Mouse (Mus musculus) forebrain, embryonic 10.5 days (tissue): ENCODE measurements at regions not wholly inside any gene's neighbourhood (a gene's known extent, or its start where the extent isn't known, plus 50 kb on each side); places are given as distances from the start of the nearest gene placed in this dataset.

Experiments used
- DNase-seq: peaks from one replicate; pipeline ENCODE4 v3.0.0-alpha.2; 2017; ENCODE audit warnings: low spot score; ENCODE audit errors: extremely low spot score
- H3K27ac ChIP-seq: fragments of 300-500 bp; sonication (generic); 2 replicates; pipeline ENCODE4 v1.5.1; 2016; ENCODE audit warnings: mild to moderate bottlenecking
- H3K27me3 ChIP-seq: fragments of 300-500 bp; sonication (generic); 2 replicates; pipeline ENCODE4 v1.6.1; 2016; ENCODE audit warnings: mild to moderate bottlenecking; ENCODE audit not compliant: poor library complexity, severe bottlenecking
- H3K36me3 ChIP-seq: fragments of 300-500 bp; sonication (generic); replicated peaks from 2 replicates; pipeline ENCODE4 v1.6.1; 2016; ENCODE audit warnings: mild to moderate bottlenecking, moderate library complexity
- H3K4me1 ChIP-seq: fragments of 300-500 bp; sonication (generic); 2 replicates; pipeline ENCODE4 v1.6.1; 2016
- H3K4me3 ChIP-seq: fragments of 300-500 bp; sonication (generic); 2 replicates; pipeline ENCODE4 v1.5.1; 2016; ENCODE audit warnings: mild to moderate bottlenecking, moderate library complexity
- H3K9me3 ChIP-seq: fragments of 300-500 bp; sonication (generic); 2 replicates; pipeline ENCODE4 v1.6.1; 2016; ENCODE audit warnings: mild to moderate bottlenecking, moderate library complexity
- WGBS: fragments of 180-500 bp; shearing (Covaris S2); methylation state at CpG from one replicate; pipeline ENCODE4 v1.1.7; 2016; 5-methylcytosine and 5-hydroxymethylcytosine counted together

DNA sequence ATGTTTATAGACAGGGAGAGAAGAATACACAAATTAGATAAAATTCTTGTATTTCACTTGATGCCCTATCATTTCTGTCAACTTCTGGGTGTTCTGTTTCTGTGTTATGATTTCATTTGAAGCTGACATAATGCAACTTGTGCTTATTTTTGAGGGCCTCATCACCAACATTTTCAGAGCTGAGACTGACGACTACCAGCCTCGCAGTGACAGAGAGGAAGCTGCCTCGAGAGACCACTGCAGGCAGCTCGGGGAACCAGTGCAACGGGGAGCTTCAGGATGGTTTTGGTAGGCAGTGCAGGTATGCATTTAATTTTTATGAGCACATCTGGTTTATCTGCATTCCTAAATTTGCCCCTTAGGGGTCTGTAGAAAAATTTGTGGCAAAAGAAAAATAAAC lies 669.1 kb upstream of the Pou3f3 start:
- 0 out of 2 replicates have a peak, but pooled peaks cover 5% of the 10 kb centered on the region for H3K9me3 ChIP-seq
- H3K4me3 ChIP-seq = no peak overlapping the region
- DNase-seq = no peak
- no peak overlapping the region for H3K27ac ChIP-seq
- no peaks in the 10 kb centered on the region for H3K4me1 ChIP-seq
- 73% methylated on average over 5 of the region's 5 CpGs for WGBS
- H3K27me3 ChIP-seq = no peaks in the 10 kb centered on the region
- no peaks in the 10 kb centered on the region for H3K36me3 ChIP-seq

DNA sequence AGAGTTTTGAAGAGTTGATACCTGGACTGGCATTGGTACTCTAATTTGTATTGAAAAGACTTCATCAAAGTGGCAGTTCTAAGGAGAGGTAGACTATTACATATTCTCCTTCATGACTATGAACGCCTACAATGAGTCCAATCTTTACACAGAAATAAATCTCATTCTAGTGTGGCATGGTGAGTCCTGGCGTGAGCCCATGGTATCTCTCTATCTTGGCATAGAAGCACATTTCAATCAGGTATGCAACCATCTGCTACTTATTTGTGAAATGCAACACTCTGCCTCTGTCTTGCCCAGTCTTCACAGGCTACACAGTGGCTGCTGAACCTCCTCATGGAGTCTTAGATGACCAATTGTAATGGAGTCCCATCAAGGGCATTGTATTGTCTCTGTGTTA lies 661.8 kb upstream of the Pou3f3 start:
- Histone ChIP-seq H3K9me3 (no peaks in the 10 kb centered on the region), H3K36me3 (no peaks in the 10 kb centered on the region), H3K4me3 (no peak overlapping the region), H3K27ac (no peak overlapping the region), H3K4me1 (no peaks in the 10 kb centered on the region), H3K27me3 (no peaks in the 10 kb centered on the region)
- WGBS = 86% methylated on average over 2 of the region's 2 CpGs
- DNase-seq = no peak

DNA sequence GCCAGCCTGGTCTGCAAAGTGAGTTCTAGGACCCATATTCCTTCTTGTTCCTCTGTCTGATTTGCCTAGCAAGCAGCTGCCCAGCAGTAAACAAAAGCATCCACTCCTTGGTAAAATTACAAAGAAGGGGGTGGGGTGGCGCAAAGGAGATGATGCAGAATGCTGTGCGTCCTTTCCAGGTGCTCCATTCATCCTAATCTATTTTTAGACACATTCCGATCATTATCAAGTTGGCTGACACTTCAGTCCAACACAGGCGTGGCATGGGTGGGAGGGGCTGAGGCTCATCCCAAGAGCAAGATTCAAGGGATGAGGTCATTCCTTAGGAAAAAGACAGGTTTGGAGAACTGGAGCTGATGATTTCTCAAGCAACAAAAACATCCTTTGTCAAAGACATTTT lies 660.2 kb upstream of the Pou3f3 start:
- 94% methylated on average over 4 of the region's 4 CpGs for WGBS
- Histone ChIP-seq H3K27ac (no peak overlapping the region), H3K27me3 (no peaks in the 10 kb centered on the region), H3K4me3 (no peak overlapping the region), H3K9me3 (no peaks in the 10 kb centered on the region), H3K4me1 (no peaks in the 10 kb centered on the region), H3K36me3 (no peaks in the 10 kb centered on the region)
- DNase-seq = no peak

DNA sequence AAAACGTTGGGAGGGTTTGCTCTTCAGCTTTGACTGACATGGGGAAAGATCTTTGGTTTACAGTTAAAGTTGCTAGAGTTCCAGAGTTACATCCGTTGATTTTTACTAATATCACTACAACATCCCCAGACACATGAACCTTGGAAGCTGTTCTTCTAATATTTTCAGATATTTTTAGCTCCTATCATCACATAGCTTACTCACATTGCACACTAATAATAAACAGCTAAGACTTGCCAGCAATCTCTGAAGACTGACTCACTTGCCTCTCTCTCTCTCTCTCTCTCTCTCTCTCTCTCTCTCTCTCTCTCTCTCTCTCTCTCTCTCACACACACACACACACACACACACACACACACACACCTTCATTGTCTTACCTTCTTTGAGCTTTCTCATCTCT lies 654.0 kb upstream of the Pou3f3 start:
- whole genome bisulfite sequencing = 75% methylated on average over 2 of the region's 2 CpGs
- H3K27me3 ChIP-seq = no peaks in the 10 kb centered on the region
- H3K9me3 ChIP-seq = no peaks in the 10 kb centered on the region
- H3K27ac ChIP-seq = no peak overlapping the region
- no peaks in the 10 kb centered on the region for H3K4me1 ChIP-seq
- H3K4me3 ChIP-seq = no peak overlapping the region
- no peaks in the 10 kb centered on the region for H3K36me3 ChIP-seq
- DNase-seq = no peak

DNA sequence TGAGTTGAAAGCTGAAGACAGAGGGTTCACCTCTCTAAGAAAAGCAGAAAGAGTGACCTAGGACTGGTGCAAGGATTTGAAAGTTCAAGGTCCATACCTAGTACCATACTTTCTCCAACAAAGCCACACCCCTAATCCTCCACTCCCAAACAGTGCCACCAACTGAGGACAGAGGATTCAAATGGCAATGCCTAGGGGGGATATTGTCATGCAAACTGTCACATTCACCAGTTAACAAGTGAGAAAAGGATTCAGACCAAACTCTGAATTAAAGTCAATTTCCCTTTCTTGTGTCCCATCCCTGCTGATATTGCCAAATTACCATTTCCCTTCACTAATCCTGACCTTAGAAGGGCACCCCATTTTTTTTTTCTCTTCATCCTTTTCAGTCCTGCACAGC lies 637.1 kb upstream of the Pou3f3 start:
- no peaks in the 10 kb centered on the region for H3K9me3 ChIP-seq
- no peaks in the 10 kb centered on the region for H3K4me1 ChIP-seq
- DNase-seq = no peak
- H3K36me3 ChIP-seq = no peaks in the 10 kb centered on the region
- H3K27ac ChIP-seq = no peak overlapping the region
- H3K27me3 ChIP-seq = no peaks in the 10 kb centered on the region
- no peak overlapping the region for H3K4me3 ChIP-seq

DNA sequence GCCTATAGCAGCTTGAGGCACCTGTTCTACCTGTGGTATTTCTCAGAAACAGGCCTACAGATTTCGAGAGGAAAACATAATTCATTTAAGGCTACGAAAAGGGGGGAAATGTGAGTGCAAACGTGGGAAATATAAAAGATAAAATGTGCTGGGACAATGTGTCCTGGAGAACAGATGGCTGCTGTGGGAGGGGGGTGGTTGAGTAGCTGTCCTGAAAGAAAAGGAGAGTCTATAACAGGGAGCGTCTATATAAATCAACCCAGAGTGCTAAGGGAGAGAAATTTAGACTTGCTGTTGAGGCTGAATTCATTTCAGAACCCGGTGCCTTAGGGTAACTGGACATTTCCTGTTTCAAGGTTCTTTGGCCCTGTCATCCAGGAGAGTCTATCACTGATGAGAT lies 625.5 kb upstream of the Pou3f3 start:
- DNase-seq = no peak
- WGBS = 84% methylated on average over 5 of the region's 5 CpGs
- no peak overlapping the region for H3K27ac ChIP-seq
- no peaks in the 10 kb centered on the region for H3K36me3 ChIP-seq
- H3K9me3 ChIP-seq = no peaks in the 10 kb centered on the region
- H3K4me3 ChIP-seq = no peak overlapping the region
- H3K4me1 ChIP-seq = no peaks in the 10 kb centered on the region
- no peaks in the 10 kb centered on the region for H3K27me3 ChIP-seq

DNA sequence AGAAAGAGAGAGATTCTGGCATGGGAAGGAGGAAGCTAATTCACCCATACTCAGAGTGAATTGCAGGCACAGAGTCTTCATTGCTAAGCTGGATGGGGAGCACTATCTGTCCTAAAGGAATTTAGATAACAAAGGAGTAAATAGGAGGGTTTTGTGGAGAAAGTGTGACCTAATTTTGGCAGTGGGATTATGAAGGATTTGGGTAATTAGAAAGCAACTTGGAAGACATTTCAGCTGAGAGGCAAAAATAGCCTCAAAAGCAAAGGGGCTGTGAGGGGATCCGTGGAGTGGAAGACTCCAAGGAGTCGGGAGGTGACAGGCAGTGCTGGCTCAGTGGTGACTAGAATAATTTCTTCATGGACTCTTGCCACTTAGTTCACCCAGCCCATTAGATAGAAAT lies 599.5 kb upstream of the Pou3f3 start:
- no peaks in the 10 kb centered on the region for H3K36me3 ChIP-seq
- no peak overlapping the region for H3K27ac ChIP-seq
- no peaks in the 10 kb centered on the region for H3K9me3 ChIP-seq
- H3K4me3 ChIP-seq = no peak overlapping the region
- WGBS = 18% methylated on average over 2 of the region's 2 CpGs
- peaks cover 27% of the 10 kb centered on the region for H3K4me1 ChIP-seq
- DNase-seq = no peak
- no peaks in the 10 kb centered on the region for H3K27me3 ChIP-seq

DNA sequence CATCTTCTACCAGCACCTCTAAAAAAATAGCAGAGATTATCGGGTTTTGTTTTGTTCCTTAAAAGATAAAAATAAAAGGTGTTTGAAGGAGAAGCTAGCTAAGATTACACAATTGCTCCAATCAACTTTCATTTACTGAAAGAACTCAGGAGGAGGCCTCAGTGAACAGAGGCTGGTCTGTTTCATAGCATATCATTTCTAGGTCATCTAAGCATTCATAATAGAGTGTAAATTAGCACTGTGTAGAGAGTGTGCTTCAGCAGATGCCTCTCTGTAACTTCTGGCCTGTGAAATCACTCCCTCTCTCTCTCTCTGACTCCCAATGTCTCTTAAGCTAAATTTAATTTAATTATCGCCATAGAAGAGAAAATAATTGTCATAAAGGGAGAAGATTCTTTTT lies 597.0 kb upstream of the Pou3f3 start:
- Histone ChIP-seq H3K27ac (no peak overlapping the region), H3K36me3 (no peaks in the 10 kb centered on the region)
- 78% methylated on average over 2 of the region's 2 CpGs for WGBS

DNA sequence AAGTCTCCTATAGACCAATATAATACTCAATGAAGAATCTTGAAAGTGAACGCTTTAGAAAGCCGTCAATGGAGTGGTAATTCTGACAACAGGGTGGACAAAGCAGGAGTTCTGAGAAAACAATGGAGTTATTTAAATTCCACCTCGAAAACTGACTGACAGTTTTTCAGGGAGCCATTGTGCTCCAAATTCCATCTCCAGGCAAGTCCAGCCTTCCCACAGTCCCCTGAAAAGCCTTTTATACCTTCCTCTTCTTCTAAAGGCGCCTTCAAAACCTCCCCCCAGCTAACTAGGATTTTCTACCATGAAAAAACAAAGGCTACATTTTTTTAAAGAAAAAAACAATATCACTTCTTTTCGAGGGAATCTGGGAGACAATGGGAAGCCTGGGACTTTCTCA lies 588.0 kb upstream of the Pou3f3 start:
- Histone ChIP-seq H3K36me3 (no peaks in the 10 kb centered on the region), H3K9me3 (no peaks in the 10 kb centered on the region), H3K4me1 (peaks cover 38% of the 10 kb centered on the region), H3K27ac (peak overlapping the region; percentile 78; the same call in 1 of the 2 replicates), H3K27me3 (no peaks in the 10 kb centered on the region), H3K4me3 (no peak overlapping the region)
- WGBS = 9% methylated on average over 5 of the region's 5 CpGs
- DNase-seq = no peak

More for the DNA sequence above, 597.0 kb upstream of the Pou3f3 start:
- Histone ChIP-seq H3K4me3 (no peak overlapping the region), H3K9me3 (no peaks in the 10 kb centered on the region), H3K27me3 (no peaks in the 10 kb centered on the region), H3K4me1 (peaks cover 27% of the 10 kb centered on the region)
- DNase-seq = no peak

DNA sequence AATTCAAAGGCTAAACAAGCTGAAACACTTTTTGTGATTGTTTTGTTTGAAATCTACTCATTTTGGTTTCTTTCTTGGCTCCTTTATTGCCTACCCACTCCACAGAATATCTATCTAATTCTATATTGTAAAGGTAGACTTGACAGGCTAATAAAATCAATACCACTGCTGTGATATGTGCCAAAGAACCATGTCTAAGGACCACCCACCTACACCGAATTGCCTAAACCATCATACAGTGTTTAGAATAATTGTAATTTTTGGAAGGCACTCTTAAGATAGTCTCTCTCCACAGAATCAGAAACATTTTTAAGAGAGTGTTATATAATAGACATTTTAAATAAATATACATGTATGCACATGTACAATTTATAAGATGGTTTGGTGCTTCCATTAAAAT lies 587.6 kb upstream of the Pou3f3 start:
- Histone ChIP-seq H3K36me3 (no peaks in the 10 kb centered on the region), H3K4me3 (no peak overlapping the region), H3K9me3 (no peaks in the 10 kb centered on the region), H3K4me1 (peaks cover 38% of the 10 kb centered on the region), H3K27ac (peak overlapping the region; percentile 78; the same call in 1 of the 2 replicates), H3K27me3 (no peaks in the 10 kb centered on the region)
- 63% methylated on average over 1 of the region's 1 CpGs for WGBS
- DNase-seq = no peak

DNA sequence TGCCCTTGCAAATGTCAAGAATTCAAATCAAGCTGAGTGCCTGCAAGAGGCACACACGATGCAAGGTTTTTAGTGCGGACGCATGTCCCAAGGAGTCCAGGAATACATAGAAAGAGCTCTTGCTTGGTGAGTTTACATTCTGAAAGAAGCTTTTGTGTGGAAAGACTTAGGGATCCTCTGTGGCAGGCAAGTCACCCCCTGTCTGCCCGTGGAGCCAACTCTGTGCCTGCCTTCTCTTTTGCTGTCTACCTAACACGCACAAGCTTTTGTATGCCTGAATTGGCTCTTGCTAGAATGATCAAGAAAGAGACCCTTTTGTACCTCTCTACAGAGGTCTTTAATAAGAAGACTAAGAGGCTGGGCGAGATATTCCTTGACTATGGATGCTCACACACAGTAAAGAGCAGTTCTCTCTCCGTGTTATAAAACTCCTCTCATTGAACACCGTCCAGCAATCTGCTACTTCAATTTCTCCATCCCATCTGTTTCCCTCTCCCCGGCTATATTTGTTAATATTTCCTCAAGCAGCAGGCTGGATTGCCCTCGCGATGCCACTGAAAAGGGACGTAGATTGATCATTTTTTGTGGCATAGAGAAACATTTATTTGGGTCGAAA lies 543.3 kb upstream of the Pou3f3 start:
- H3K27me3 ChIP-seq = no peaks in the 10 kb centered on the region
- H3K9me3 ChIP-seq = peaks cover 12% of the 10 kb centered on the region; the same call in 1 of the 2 replicates
- no peaks in the 10 kb centered on the region for H3K36me3 ChIP-seq
- H3K4me3 ChIP-seq = no peak overlapping the region
- H3K27ac ChIP-seq = peak overlapping the region; percentile 11
- DNase-seq = peak; percentile 14
- WGBS = 58% methylated on average over 13 of the region's 13 CpGs
- peaks cover 15% of the 10 kb centered on the region for H3K4me1 ChIP-seq

DNA sequence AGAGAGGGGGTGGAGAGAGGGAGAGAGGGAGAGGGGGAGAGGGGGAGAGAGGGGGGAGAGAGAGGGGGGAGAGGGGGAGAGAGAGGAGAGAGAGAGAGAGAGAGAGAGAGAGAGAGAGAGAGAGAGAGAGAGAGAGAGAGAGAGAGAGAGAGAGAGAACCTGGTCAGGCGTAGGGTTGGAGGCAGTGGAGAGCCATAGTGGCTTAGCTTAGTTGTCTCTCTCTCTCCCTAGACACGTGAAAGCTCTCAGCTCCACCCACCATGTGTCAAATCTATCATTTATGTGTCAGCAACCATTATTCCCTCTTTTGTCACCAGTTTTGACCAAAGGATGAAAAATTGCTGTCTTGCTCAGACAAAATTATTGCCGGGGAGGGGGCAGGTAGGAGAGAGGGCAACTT lies 542.7 kb upstream of the Pou3f3 start:
- no peaks in the 10 kb centered on the region for H3K27me3 ChIP-seq
- H3K36me3 ChIP-seq = no peaks in the 10 kb centered on the region
- peaks cover 12% of the 10 kb centered on the region; the same call in 1 of the 2 replicates for H3K9me3 ChIP-seq
- 62% methylated on average over 3 of the region's 3 CpGs for WGBS
- DNase-seq = no peak
- H3K27ac ChIP-seq = 0 out of 2 replicates have a peak overlapping the region, but pooled peaks have one; percentile 5
- H3K4me3 ChIP-seq = no peak overlapping the region
- H3K4me1 ChIP-seq = peaks cover 15% of the 10 kb centered on the region

DNA sequence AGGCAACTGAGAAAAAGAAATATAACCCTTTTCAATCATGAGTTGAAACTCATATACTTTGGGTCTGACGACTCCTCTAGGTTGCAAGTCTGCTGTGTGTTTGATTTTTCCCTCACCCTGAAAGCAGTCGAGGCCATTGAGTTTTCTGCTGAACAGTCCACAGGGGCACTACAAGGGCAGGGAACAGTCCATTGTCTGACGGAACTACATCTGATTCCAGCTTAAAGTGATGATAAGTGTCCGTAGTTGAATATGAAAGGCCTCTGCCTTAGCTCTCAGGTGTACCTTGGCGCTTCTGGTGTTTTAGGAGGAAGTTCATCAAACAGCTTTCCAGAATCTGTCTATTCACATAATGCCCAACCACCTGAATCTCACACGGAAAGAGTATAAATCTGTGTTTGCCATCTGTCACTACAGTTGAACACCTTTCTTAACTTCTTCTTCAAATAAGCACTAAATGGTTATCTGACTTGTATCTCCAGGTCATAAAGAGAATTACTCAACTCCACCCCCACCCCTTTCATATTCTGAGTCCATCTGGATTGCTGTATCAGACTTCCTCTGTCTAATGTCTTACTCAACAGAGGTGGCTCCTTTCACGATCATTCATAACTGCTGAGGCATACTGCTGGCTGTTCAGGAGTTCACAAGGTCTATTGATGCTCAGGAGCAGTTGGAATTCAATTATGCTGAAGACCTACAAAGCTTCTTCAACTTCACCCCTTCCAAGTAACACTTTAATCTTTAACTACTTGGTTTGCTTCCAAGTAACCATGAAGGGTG lies 527.6 kb upstream of the Pou3f3 start:
- Histone ChIP-seq H3K4me3 (no peak overlapping the region), H3K27ac (no peak overlapping the region), H3K4me1 (no peaks in the 10 kb centered on the region), H3K9me3 (no peaks in the 10 kb centered on the region), H3K36me3 (no peaks in the 10 kb centered on the region), H3K27me3 (no peaks in the 10 kb centered on the region)
- 85% methylated on average over 7 of the region's 7 CpGs for whole genome bisulfite sequencing
- DNase-seq = no peak
